Mouse (Mus musculus) CD8-positive naive resting alpha-beta T cell, adult 57 days (primary cell): ENCODE measurements around the gene Gm14325. TPM values are rescaled to one million over a fixed set of nuclear protein-coding genes. Genes with fewer than 3 reads are reported as not detected.

Experiments used
- total RNA-seq: library from RNA; stranded (reverse); gene quantifications from one replicate; pipeline ENCODE4 v1.2.4, GENCODE M21; 2023

Gm14325 gene
- 3.9 TPM for total RNA-seq

DNA sequence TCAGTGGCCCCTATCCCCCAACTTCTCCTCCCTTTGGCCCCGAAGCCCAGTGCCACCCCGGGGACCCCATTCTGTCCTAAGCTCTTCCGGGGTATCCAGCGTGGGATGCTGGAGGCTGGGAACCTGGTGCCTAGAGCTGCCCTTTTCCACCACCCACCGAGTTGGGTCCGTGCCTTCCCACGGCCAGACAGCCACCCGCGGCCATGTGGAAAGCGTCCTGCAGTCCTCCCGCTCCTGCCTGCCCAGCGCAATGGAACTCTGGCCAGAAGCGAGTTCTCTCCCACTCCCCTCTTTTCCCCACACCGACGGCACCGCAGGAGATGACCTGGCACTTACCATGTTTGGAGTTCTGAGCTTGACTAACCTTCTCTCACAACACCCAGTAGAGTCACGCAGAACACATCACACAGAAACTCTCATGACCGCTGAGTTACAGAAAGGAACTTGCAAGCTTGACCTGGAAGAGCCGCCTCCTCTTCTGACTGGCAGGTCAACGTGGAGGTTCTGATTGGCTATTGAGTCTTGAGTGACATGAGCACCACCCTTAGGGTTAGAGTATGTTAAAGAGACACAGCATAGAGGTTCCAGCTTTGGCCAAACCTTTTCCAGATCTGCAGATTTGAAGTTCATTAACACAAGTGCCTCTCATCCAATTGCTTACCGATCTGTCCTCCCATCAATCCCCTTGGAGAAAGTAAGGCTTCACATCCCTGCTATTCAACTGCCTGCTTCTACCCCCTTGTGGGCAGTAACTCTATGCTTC, at the start of gene Gm14325:
Gene Gm14325 (minus strand): TSS at position 436 of the 763 bp plus-strand sequence.

Other genes starting within 250 kb of the Gm14325 start
- 2.4 TPM for gene Gm14322, start 81.0 kb downstream of the Gm14325 start, total RNA-seq
- gene Gm14327, start 56.8 kb upstream of the Gm14325 start, total RNA-seq, result 0.40 TPM
- gene Zfp972, start 85.3 kb upstream of the Gm14325 start, total RNA-seq, result not detected
- 8.2 TPM for gene Gm14326, start 117.0 kb upstream of the Gm14325 start, total RNA-seq
- 10.0 TPM for gene Zfp971, start 182.9 kb upstream of the Gm14325 start, total RNA-seq
- gene Zfp931, start 238.1 kb upstream of the Gm14325 start, total RNA-seq, result 7.8 TPM